Mouse (Mus musculus) thymus, adult 2 months (tissue): Measurements from ENCODE around the gene Atp12a.

Source experiments
- CTCF ChIP-seq: fragments of 200-500 bp; IDR thresholded peaks from 2 replicates; pipeline ENCODE4 v1.5.1; 2012; ENCODE audit warnings: mild to moderate bottlenecking, control low read depth, low read length, moderate library complexity, borderline replicate concordance; ENCODE audit not compliant: control insufficient read depth, poor library complexity, insufficient read depth; ENCODE audit errors: extremely low read depth
- POLR2A ChIP-seq: fragments of 200-500 bp; IDR thresholded peaks from 2 replicates; pipeline ENCODE4 v1.6.1; 2012; ENCODE audit warnings: mild to moderate bottlenecking, low read length, control low read depth, moderate library complexity; ENCODE audit not compliant: control insufficient read depth, poor library complexity, insufficient read depth; ENCODE audit errors: extremely low read depth

DNA sequence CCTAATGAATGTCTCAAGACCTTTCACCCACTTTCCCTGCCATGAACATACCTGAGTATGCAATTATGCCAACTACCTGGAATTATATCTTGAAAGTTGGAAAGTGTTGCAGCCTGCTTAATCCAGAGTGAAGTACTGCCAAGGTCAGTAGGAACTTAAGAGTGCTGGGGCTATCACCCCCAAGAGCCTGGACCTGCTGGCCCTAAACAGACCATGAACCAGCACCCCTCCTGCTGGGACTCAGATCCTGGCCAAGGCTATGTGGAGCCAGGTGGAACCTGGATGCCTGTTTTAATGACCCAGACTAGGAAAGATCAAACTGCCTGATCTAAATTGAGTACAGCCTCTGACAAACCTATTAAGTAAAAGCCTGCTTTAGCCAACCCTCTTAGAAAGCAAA lies 31.2 kb upstream of the Atp12a start:
- TF ChIP-seq CTCF (no peak), POLR2A (no peak)
